Mouse (Mus musculus): ENCODE data around the gene Wdr27.
"Not testable (repeated sequence)": the region's sequence is repeated elsewhere in the genome, so short reads cannot be mapped to it uniquely, and the experiment has no call there.

- not testable (repeated sequence) for TF ChIP-seq POLR2A (IDR thresholded peaks at IDR 0.05; ENCODE audit: borderline replicate concordance, control insufficient read depth, low read depth, low read length); CTCF (IDR thresholded peaks at IDR 0.05; ENCODE audit: control insufficient read depth, insufficient read depth, low read length)
These were observed 7.7 kb downstream of the Wdr27 start for GRCm38 (mm10) chr17:14935280-14935679.
